Mouse (Mus musculus) NIH3T3 (cell line): ENCODE measurements at regions not wholly inside any gene's neighbourhood (a gene's known extent, or its start where the extent isn't known, plus 50 kb on each side); places are given as distances from the start of the nearest gene placed in this dataset.

Experiments used
- DNase-seq: peaks from one replicate; pipeline ENCODE4 v3.0.0-alpha.2; 2012; ENCODE audit warnings: low read depth

DNA sequence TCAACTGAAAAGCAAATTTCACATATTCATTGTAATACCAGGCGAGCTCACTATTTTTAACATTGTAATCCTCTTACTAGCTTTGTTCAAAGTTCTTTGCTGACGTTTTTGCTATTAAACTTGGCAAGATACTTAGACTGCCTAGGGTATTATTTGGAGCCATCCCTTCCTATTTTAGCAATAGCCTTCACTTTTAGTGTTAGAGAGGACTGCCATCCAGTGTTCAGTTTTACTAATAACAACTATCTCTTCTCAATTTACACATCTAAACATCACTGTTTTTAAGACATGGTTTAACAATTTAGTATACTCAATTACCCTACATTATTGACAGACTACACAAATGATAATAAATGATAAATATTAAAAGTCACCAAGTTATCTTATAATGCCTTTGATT is 349.8 kb downstream of the 4932411N23Rik start:
- DNase-seq: peak; percentile 46
